Mouse (Mus musculus): ENCODE measurements around the gene Nek7. TPM values are rescaled to one million over a fixed set of nuclear protein-coding genes. Genes with fewer than 3 reads are reported as not detected.

Gene Nek7
- polyA plus RNA-seq, 1 experiment, result 2.6 TPM

- Histone ChIP-seq H3K27me3 (ENCODE audit: control insufficient read depth, insufficient read depth, low read length) (no peaks in the 10 kb centered on the region), H3K36me3 (ENCODE audit: control insufficient read depth, insufficient read depth, low read length) (no peaks in the 10 kb centered on the region), H3K4me1 (ENCODE audit: control insufficient read depth, insufficient read depth, insufficient read length, low read length) (no peaks in the 10 kb centered on the region), H3K4me3 (ENCODE audit: low read depth, low read length) (peak overlapping the region; percentile 48), H3K27ac (ENCODE audit: insufficient read depth, low read depth, low read length) (no peak overlapping the region)
- WGBS, result 82% methylated on average over 12 of the region's 12 CpGs
- no peak for TF ChIP-seq POLR2A (IDR thresholded peaks at IDR 0.05; ENCODE audit: low read depth, low read length)
- no peak for TF ChIP-seq CTCF (IDR thresholded peaks at IDR 0.05; ENCODE audit: extremely low read depth, insufficient read length, insufficient replicate concordance, low read depth, low read length)
Measured at GRCm38 (mm10) chr1:138559213-138560101, 60.5 kb downstream of the Nek7 start.

- Histone ChIP-seq H3K27me3 (ENCODE audit: control insufficient read depth, insufficient read depth, low read length) (no peaks in the 10 kb centered on the region), H3K4me1 (ENCODE audit: control insufficient read depth, insufficient read depth, insufficient read length, low read length) (no peaks in the 10 kb centered on the region), H3K36me3 (ENCODE audit: control insufficient read depth, insufficient read depth, low read length) (no peaks in the 10 kb centered on the region), H3K4me3 (ENCODE audit: low read depth, low read length) (no peak overlapping the region), H3K27ac (ENCODE audit: insufficient read depth, low read depth, low read length) (no peak overlapping the region)
- TF ChIP-seq CTCF (IDR thresholded peaks at IDR 0.05; ENCODE audit: extremely low read depth, insufficient read length, insufficient replicate concordance, low read depth, low read length) (peak; percentile 46; the same call in 1 of the 2 replicates), POLR2A (IDR thresholded peaks at IDR 0.05; ENCODE audit: low read depth, low read length) (no peak)
- WGBS, result 80% methylated on average over 3 of the region's 3 CpGs
Measured at GRCm38 (mm10) chr1:138558342-138558741, 61.6 kb downstream of the Nek7 start.

- H3K27me3 ChIP-seq (ENCODE audit: control insufficient read depth, insufficient read depth, low read length), result no peaks in the 10 kb centered on the region
- H3K4me1 ChIP-seq (ENCODE audit: control insufficient read depth, insufficient read depth, insufficient read length, low read length), result no peaks in the 10 kb centered on the region
- no peak for TF ChIP-seq POLR2A (IDR thresholded peaks at IDR 0.05; ENCODE audit: low read depth, low read length)
- no peak for TF ChIP-seq CTCF (IDR thresholded peaks at IDR 0.05; ENCODE audit: extremely low read depth, insufficient read length, insufficient replicate concordance, low read depth, low read length)
- no peak overlapping the region for H3K27ac ChIP-seq (ENCODE audit: insufficient read depth, low read depth, low read length)
- H3K4me3 ChIP-seq (ENCODE audit: low read depth, low read length), result no peak overlapping the region
- WGBS, result 96% methylated on average over 5 of the region's 5 CpGs
- H3K36me3 ChIP-seq (ENCODE audit: control insufficient read depth, insufficient read depth, low read length), result no peaks in the 10 kb centered on the region
Measured at GRCm38 (mm10) chr1:138554926-138555325, 65.0 kb downstream of the Nek7 start.

GRCm38 (mm10) chr1:138550184-138550583 lies 69.8 kb downstream of the Nek7 start:
- no peaks in the 10 kb centered on the region for H3K36me3 ChIP-seq (ENCODE audit: control insufficient read depth, insufficient read depth, low read length)
- H3K4me1 ChIP-seq (ENCODE audit: control insufficient read depth, insufficient read depth, insufficient read length, low read length), result no peaks in the 10 kb centered on the region
- 56% methylated on average over 6 of the region's 6 CpGs for WGBS
- H3K4me3 ChIP-seq (ENCODE audit: low read depth, low read length), result no peak overlapping the region
- TF ChIP-seq CTCF (IDR thresholded peaks at IDR 0.05; ENCODE audit: extremely low read depth, insufficient read length, insufficient replicate concordance, low read depth, low read length), result no peak
- no peak for TF ChIP-seq POLR2A (IDR thresholded peaks at IDR 0.05; ENCODE audit: low read depth, low read length)
- no peaks in the 10 kb centered on the region for H3K27me3 ChIP-seq (ENCODE audit: control insufficient read depth, insufficient read depth, low read length)
- H3K27ac ChIP-seq (ENCODE audit: insufficient read depth, low read depth, low read length), result no peak overlapping the region

- 46% methylated on average over 1 of the region's 1 CpGs for WGBS
- TF ChIP-seq POLR2A (IDR thresholded peaks at IDR 0.05; ENCODE audit: low read depth, low read length) (no peak), CTCF (IDR thresholded peaks at IDR 0.05; ENCODE audit: extremely low read depth, insufficient read length, insufficient replicate concordance, low read depth, low read length) (no peak)
- Histone ChIP-seq H3K36me3 (ENCODE audit: control insufficient read depth, insufficient read depth, low read length) (no peaks in the 10 kb centered on the region), H3K4me3 (ENCODE audit: low read depth, low read length) (no peak overlapping the region), H3K27me3 (ENCODE audit: control insufficient read depth, insufficient read depth, low read length) (no peaks in the 10 kb centered on the region), H3K4me1 (ENCODE audit: control insufficient read depth, insufficient read depth, insufficient read length, low read length) (peaks cover 6% of the 10 kb centered on the region), H3K27ac (ENCODE audit: insufficient read depth, low read depth, low read length) (peak overlapping the region; percentile 55; the same call in 1 of the 2 replicates)
Measured at GRCm38 (mm10) chr1:138542170-138542515, 77.8 kb downstream of the Nek7 start.

- Histone ChIP-seq H3K4me3 (ENCODE audit: low read depth, low read length) (no peak overlapping the region), H3K36me3 (ENCODE audit: control insufficient read depth, insufficient read depth, low read length) (no peaks in the 10 kb centered on the region), H3K4me1 (ENCODE audit: control insufficient read depth, insufficient read depth, insufficient read length, low read length) (peaks cover 6% of the 10 kb centered on the region), H3K27ac (ENCODE audit: insufficient read depth, low read depth, low read length) (peak overlapping the region; percentile 55), H3K27me3 (ENCODE audit: control insufficient read depth, insufficient read depth, low read length) (no peaks in the 10 kb centered on the region)
- TF ChIP-seq POLR2A (IDR thresholded peaks at IDR 0.05; ENCODE audit: low read depth, low read length) (no peak), CTCF (IDR thresholded peaks at IDR 0.05; ENCODE audit: extremely low read depth, insufficient read length, insufficient replicate concordance, low read depth, low read length) (no peak)
- 35% methylated on average over 8 of the region's 8 CpGs for WGBS
Measured at GRCm38 (mm10) chr1:138541495-138542169, 78.3 kb downstream of the Nek7 start.

- no peaks in the 10 kb centered on the region for H3K27me3 ChIP-seq (ENCODE audit: control insufficient read depth, insufficient read depth, low read length)
- H3K4me1 ChIP-seq (ENCODE audit: control insufficient read depth, insufficient read depth, insufficient read length, low read length), result peaks cover 6% of the 10 kb centered on the region
- H3K27ac ChIP-seq (ENCODE audit: insufficient read depth, low read depth, low read length), result no peak overlapping the region
- no peaks in the 10 kb centered on the region for H3K36me3 ChIP-seq (ENCODE audit: control insufficient read depth, insufficient read depth, low read length)
- 69% methylated on average over 1 of the region's 1 CpGs for WGBS
- no peak for TF ChIP-seq CTCF (IDR thresholded peaks at IDR 0.05; ENCODE audit: extremely low read depth, insufficient read length, insufficient replicate concordance, low read depth, low read length)
- TF ChIP-seq POLR2A (IDR thresholded peaks at IDR 0.05; ENCODE audit: low read depth, low read length), result no peak
- H3K4me3 ChIP-seq (ENCODE audit: low read depth, low read length), result no peak overlapping the region
Measured at GRCm38 (mm10) chr1:138539713-138540112, 80.2 kb downstream of the Nek7 start.

Data from small intestine, adult 2 months (tissue).